Mouse (Mus musculus) testis, adult 2 months (tissue): ENCODE data around the gene H2afv.

Experiments
- CTCF ChIP-seq: fragments of 200-500 bp; IDR thresholded peaks from 2 replicates; pipeline ENCODE4 v1.5.1; 2012; ENCODE audit warnings: low read depth, mild to moderate bottlenecking, inconsistent platforms, low read length, moderate library complexity; ENCODE audit not compliant: control insufficient read depth, insufficient read depth, insufficient replicate concordance
- POLR2A ChIP-seq: fragments of 200-500 bp; IDR thresholded peaks from 2 replicates; pipeline ENCODE4 v1.6.1; 2012; ENCODE audit warnings: low read depth, mild to moderate bottlenecking, inconsistent platforms, low read length, moderate library complexity; ENCODE audit not compliant: control insufficient read depth

DNA sequence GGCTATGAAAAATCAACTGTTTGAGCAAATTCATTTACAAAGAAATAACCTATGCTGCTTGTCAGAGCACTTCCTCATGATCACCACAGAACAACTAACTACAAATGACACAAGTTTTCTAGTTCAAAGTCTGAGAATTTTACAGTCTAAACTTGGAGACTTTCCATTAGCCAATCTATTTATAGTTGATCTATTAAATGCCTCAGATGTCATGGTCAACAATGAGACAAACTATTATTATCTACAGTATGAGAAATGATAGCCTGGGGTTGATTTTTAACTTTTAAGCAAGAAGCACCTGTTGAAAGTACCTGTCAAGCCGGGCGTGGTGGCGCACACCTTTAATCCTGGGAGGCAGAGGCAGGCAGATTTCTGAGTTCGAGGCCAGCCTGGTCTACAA lies 1.7 kb downstream of the H2afv start:
- TF ChIP-seq POLR2A (no peak), CTCF (no peak)
